Mouse (Mus musculus): ENCODE measurements around the gene Olfr52.
"Not testable (repeated sequence)": the region's sequence is repeated elsewhere in the genome, so short reads cannot be mapped to it uniquely, and the experiment has no call there.

Olfr52 gene

GRCm38 (mm10) chr2:86185583-86185982 lies at the start of gene Olfr52:
Gene Olfr52, minus strand, starts transcription at chr2:86185683.
- no peak for DNase-seq (ENCODE audit: low spot score in 2 of 2)

DNA sequence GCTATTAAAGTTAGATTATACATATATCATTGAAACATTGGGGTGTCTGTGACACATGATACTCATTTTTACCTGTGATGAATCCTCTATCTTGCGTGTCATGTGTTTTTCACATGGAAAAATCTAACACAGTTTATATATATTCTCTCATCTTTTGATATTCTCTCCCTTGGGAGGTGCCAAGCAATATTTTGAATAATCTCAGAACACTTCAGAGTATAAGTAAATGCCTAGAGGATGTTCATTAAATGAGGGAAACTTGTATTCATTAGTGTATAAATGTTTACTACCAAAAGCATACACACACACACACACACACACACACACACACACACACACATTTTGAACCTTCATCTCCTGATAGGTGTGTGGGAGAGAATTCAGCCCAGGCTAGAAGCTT lies 45.8 kb upstream of the Olfr52 start, which contains the start of gene Olfr1047:
TSS of gene Olfr1047 (minus strand) at position 101 of the 400 bp plus-strand sequence.
- no peak for DNase-seq (ENCODE audit: low spot score in 2 of 2)

- DNase-seq (ENCODE audit: low spot score in 2 of 2) = no peak
Observed at GRCm38 (mm10) chr2:86219214-86219613, 33.7 kb upstream of the Olfr52 start, which contains the start of gene Olfr1046. Gene Olfr1046, minus strand, starts transcription at chr2:86219314.

GRCm38 (mm10) chr2:86202909-86203308 lies 17.4 kb upstream of the Olfr52 start, which contains the start of gene Olfr1045:
Gene Olfr1045, minus strand, starts transcription at chr2:86203009.
- no peak for DNase-seq (ENCODE audit: low spot score in 2 of 2)

- no peak for DNase-seq (ENCODE audit: low spot score in 2 of 2)
Observed at GRCm38 (mm10) chr2:86195863-86196262, 10.4 kb upstream of the Olfr52 start.

DNA sequence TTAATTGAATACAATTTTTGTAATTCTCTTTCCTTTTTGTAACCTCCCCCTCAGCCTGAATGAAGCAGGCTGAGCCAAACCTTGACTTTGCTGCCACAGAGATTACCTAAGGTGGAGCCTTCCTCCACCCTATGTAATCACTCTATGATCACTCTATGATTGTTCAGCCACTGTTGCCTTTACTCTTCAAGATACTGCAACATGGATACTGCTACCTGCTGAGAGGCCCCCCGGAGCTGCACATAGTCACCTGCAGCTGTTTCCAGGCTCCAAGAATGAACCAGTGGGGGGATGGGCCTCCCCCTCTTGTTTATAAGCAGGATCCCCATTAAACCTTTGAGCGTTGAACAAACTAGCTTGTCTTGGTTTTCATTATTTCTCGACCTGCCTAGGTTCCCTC lies 5.5 kb downstream of the Olfr52 start:
- DNase-seq (ENCODE audit: low spot score in 2 of 2) = no peak

- no peak for DNase-seq (ENCODE audit: low spot score in 2 of 2)
Observed at GRCm38 (mm10) chr2:86177720-86178119, 7.8 kb downstream of the Olfr52 start, which contains the start of gene Olfr1044. Gene Olfr1044, minus strand, starts transcription at chr2:86177820.

- DNase-seq (ENCODE audit: low spot score in 2 of 2) = not testable (repeated sequence)
Observed at GRCm38 (mm10) chr2:86175422-86175821, 10.1 kb downstream of the Olfr52 start.

DNA sequence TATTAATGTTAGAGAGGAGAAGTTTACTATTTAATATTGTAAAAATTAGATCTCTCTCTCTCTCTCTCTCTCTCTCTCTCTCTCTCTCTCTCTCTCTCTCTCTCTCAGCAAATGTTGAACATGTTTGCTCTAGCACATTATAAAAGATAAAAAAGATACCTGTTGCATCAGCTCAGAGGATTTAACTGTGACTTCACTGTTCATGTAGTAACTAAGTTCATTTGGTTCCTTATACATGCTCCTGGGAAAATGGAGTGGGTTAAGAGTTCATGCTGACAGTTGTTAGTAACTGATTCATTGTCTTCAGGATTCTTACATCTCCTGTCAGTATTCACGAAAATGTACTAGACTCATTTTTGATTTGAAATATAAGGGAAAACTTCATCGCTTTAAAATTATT lies 18.1 kb downstream of the Olfr52 start, which contains the start of gene Olfr1043:
TSS of gene Olfr1043 (minus strand) at position 101 of the 400 bp plus-strand sequence.
- no peak for DNase-seq (ENCODE audit: low spot score in 2 of 2)

DNA sequence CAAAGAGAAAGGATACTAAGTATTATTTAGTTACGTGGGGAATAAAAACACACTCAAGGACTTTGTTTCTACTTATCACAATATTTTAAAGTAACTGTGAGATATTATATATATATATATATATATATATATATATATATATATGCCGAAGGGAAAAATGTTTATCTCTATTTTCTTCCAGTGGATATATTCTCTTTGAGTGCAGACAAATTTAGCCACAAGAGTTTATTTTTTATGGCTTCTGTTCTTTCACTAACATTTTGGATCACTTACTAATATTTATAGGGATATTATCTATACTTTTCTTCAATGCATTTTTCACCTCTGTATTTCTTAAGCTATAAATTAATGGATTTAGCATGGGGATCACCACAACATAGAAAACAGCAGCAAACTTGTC lies 23.7 kb downstream of the Olfr52 start, which contains the start of gene Olfr1042:
TSS of gene Olfr1042 (minus strand) at position 101 of the 400 bp plus-strand sequence.
- DNase-seq (ENCODE audit: low spot score in 2 of 2) = no peak

DNA sequence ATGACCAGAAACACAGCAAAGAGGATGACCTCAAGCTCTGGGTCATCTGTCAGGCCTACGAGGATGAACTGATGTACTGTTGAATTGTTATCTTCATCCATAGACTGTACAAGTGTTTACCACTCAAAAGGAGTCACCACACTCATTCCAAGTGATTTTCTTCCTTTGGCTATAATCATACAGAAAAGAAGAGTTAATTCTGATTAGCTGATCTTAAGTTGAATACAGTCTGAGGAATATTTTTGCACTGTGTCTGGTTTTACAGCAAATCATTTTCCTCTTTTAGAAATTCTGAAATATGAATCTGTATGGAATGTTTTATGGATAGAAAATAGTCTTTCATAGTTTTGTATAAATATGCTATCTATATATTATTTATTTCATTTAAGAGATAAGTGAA lies 38.9 kb downstream of the Olfr52 start, which contains the start of gene Olfr1040:
TSS of gene Olfr1040 (minus strand) at position 101 of the 400 bp plus-strand sequence.
- DNase-seq (ENCODE audit: low spot score in 2 of 2) = no peak

DNA sequence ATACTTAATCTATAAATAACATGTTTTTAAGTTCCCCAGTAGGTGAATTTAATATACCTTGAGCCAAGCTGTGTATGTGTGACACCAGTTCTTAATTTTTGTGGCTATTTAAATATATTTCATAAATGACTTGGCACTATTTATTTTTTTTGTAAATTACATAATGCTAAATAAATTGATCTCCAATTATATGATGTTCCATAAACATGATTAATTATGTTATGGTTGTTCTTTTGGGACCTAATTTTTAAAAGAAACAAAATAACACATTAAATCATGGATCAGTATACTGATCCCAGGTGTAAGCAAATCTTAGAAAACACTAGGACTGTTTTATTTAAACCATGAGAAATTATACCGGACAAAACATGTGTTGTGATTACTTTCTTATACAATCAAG lies 49.7 kb downstream of the Olfr52 start, which contains the start of gene Olfr1039:
TSS of gene Olfr1039 (minus strand) at position 101 of the 400 bp plus-strand sequence.
- DNase-seq (ENCODE audit: low spot score in 2 of 2) = no peak
